Mouse (Mus musculus): ENCODE results near the gene Isyna1. TPM values are rescaled to one million over a fixed set of nuclear protein-coding genes. Genes with fewer than 3 reads are reported as not detected.

Isyna1 gene
- polyA plus RNA-seq, 2 experiments = 30.2 to 61.3 TPM

DNA sequence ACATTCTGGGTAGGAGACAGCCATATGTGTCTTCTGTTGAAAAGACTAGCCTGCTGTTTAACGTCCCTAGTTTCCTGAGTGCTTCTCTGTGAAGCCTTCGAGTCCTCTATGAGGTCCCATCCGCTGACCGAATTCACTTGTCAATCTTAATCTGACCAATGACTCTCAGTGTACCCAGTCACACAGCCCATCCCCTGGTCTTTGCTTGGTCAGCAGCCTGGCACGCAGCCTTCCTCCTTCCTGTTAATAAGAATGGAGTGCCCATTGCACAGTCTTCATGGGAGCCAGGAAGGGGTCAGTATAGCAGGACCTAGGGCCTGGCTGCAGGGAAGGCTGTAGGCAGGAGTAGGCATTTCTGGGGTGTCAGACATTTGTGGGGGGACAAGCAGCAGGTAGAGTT, 20.3 kb downstream of the Isyna1 start:
- Histone ChIP-seq H3K27ac (no peak overlapping the region; the same call in 1 of the 2 replicates), H3K9ac (replicated peaks) (no peak overlapping the region), H3K27me3 (ENCODE audit: control insufficient read depth, insufficient read depth, low read length) (no peaks in the 10 kb centered on the region), H3K4me1 (replicated peaks; ENCODE audit: control insufficient read depth in 2 of 2, insufficient read depth in 2 of 2, low read length in 1 of 2) (peaks cover 34 to 43% of the 10 kb centered on the region in 2 experiments), H3K9me3 (ENCODE audit: control insufficient read depth, low read length) (no peaks in the 10 kb centered on the region), H3K4me3 (ENCODE audit: insufficient read depth in 1 of 2, low read depth in 2 of 2, low read length in 2 of 2) (no peak overlapping the region), H3K36me3 (replicated peaks; ENCODE audit: control insufficient read depth, insufficient read depth, low read depth) (no peaks in the 10 kb centered on the region), H3K4me2 (ENCODE audit: low read depth) (no peak overlapping the region)
- TF ChIP-seq EP300 (IDR thresholded peaks at IDR 0.05; ENCODE audit: low read depth) (no peak), CTCF (IDR thresholded peaks at IDR 0.05; ENCODE audit: low read depth) (no peak)
- ATAC-seq (ENCODE audit: insufficient read depth) = no peak
- WGBS (ENCODE audit: insufficient replicate concordance) = 56% methylated on average over 5 of the region's 5 CpGs
- no peak for DNase-seq (ENCODE audit: low read depth in 3 of 3, low spot score in 3 of 3)

DNA sequence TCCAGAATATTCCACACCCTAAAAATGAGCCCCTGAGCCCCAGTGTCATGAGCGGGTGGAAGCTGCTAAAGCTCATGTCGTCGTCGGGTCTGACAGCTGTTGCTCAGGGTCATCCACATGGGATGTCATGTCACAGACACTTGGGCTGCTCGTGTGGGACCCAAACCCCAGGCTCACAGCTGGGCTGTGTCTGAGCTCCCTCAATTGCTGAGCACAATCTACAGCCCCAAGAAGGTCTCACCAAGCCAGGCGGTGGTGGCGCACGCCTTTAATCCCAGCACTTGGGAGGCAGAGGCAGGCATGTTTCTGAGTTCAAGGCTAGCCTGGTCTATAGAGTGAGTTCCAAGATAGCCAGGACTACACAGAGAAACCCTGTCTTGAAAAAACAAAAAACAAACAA, 21.1 kb downstream of the Isyna1 start:
- WGBS (ENCODE audit: insufficient replicate concordance) = 81% methylated on average over 8 of the region's 8 CpGs
- Histone ChIP-seq H3K27ac (no peak overlapping the region), H3K4me3 (ENCODE audit: insufficient read depth in 1 of 2, low read depth in 2 of 2, low read length in 2 of 2) (no peak overlapping the region), H3K36me3 (replicated peaks; ENCODE audit: control insufficient read depth, insufficient read depth, low read depth) (no peaks in the 10 kb centered on the region), H3K9me3 (ENCODE audit: control insufficient read depth, low read length) (no peaks in the 10 kb centered on the region), H3K4me1 (replicated peaks; ENCODE audit: control insufficient read depth in 2 of 2, insufficient read depth in 2 of 2, low read length in 1 of 2) (peaks cover 30 to 46% of the 10 kb centered on the region in 2 experiments), H3K9ac (replicated peaks) (no peak overlapping the region), H3K27me3 (ENCODE audit: control insufficient read depth, insufficient read depth, low read length) (no peaks in the 10 kb centered on the region), H3K4me2 (ENCODE audit: low read depth) (no peak overlapping the region)
- no peak for TF ChIP-seq EP300 (IDR thresholded peaks at IDR 0.05; ENCODE audit: low read depth)
- TF ChIP-seq CTCF (IDR thresholded peaks at IDR 0.05; ENCODE audit: low read depth) = no peak
- ATAC-seq (ENCODE audit: insufficient read depth) (no peak), DNase-seq (ENCODE audit: low read depth in 3 of 3, low spot score in 3 of 3) (no peak)

DNA sequence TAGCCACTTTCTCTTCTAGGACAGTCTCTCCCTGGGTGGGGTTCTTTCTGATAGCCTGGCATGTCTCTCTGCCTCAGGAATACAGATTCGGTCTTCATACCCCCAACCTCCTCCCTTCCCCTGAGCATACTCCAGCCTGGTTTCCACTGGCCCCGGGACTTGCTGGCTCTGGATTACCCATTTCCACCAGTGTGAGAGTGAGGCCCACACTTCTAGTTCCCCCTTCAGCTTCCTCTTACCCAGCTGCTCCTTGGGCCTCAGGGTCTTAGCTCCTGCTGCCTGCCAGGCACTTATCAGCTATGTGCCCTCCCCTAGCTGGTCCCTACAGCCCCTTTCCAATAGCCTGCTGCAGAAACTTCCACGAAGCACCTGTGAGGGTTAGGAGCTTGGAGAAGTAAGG, 21.7 kb downstream of the Isyna1 start, which contains the start of gene Lrrc25:
Gene Lrrc25, plus strand, starts transcription at position 262 of the 400 bp plus-strand sequence.
- TF ChIP-seq CTCF (IDR thresholded peaks at IDR 0.05; ENCODE audit: low read depth) (no peak), EP300 (IDR thresholded peaks at IDR 0.05; ENCODE audit: low read depth) (no peak)
- H3K27ac ChIP-seq = no peak within 1 kb of the TSS
- H3K9ac ChIP-seq (replicated peaks) = peak within 1 kb of the TSS; percentile 25; the same call in 1 of the 2 replicates
- H3K27me3 ChIP-seq (ENCODE audit: control insufficient read depth, insufficient read depth, low read length) = no peaks in the 10 kb centered on the region
- no peaks in the 10 kb centered on the region for H3K36me3 ChIP-seq (replicated peaks; ENCODE audit: control insufficient read depth, insufficient read depth, low read depth)
- 14% methylated on average over 3 of the region's 3 CpGs for WGBS (ENCODE audit: insufficient replicate concordance)
- DNase-seq (ENCODE audit: low read depth in 3 of 3, low spot score in 3 of 3) (no peak), ATAC-seq (ENCODE audit: insufficient read depth) (no peak)
- no peaks in the 10 kb centered on the region for H3K9me3 ChIP-seq (ENCODE audit: control insufficient read depth, low read length)
- peak within 1 kb of the TSS in 1 of 2 experiments; percentile 14; a peak in 2 of 4 replicates for H3K4me3 ChIP-seq (ENCODE audit: insufficient read depth in 1 of 2, low read depth in 2 of 2, low read length in 2 of 2)
- peaks cover 30 to 44% of the 10 kb centered on the region in 2 experiments for H3K4me1 ChIP-seq (replicated peaks; ENCODE audit: control insufficient read depth in 2 of 2, insufficient read depth in 2 of 2, low read length in 1 of 2)
- peak within 1 kb of the TSS; percentile 6; the same call in 1 of the 2 replicates for H3K4me2 ChIP-seq (ENCODE audit: low read depth)

DNA sequence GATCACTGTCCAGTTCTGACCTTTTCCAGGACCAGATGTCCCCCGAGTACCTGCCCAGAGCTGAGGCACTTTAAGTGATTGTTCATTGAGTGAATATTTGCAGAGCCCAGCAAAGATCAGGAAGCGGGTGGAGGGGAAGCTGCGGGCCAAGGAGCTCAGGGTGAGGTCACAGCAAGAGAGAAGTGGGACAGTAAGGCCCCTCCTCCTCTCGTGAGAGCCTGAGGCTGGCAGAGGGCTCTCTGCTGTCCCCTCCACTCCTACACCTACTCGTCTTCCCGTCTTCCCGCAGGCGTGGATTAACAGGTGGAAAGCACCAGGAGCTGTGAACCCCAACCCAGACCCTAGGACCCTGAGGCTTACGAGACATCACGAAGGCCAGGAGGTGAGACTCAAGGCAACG, 22.5 kb downstream of the Isyna1 start:
- H3K9ac ChIP-seq (replicated peaks) = no peak overlapping the region
- TF ChIP-seq EP300 (IDR thresholded peaks at IDR 0.05; ENCODE audit: low read depth) (no peak), CTCF (IDR thresholded peaks at IDR 0.05; ENCODE audit: low read depth) (no peak)
- WGBS (ENCODE audit: insufficient replicate concordance) = 29% methylated on average over 11 of the region's 11 CpGs

DNA sequence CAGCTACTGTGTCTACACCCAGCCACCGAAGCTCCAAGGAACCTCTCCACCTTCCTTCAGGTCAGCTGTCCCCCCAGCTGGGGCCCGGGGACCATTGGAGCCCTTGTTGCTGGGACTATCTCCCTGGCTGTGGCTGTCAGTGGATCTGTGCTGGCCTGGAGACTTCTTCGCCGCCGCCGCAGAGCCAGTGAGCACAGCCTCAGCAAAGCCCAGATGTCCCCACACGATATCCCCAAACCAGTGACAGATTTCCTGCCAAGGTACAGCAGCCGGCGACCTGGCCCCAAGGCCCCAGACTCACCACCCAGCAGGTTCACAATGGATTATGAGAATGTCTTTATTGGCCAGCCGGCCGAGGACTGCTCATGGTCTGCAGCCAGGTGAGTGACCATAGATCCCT, 23.8 kb downstream of the Isyna1 start:
- WGBS (ENCODE audit: insufficient replicate concordance) = 8% methylated on average over 11 of the region's 11 CpGs
- Histone ChIP-seq H3K4me1 (replicated peaks; ENCODE audit: control insufficient read depth in 2 of 2, insufficient read depth in 2 of 2, low read length in 1 of 2) (peaks cover 48 to 57% of the 10 kb centered on the region in 2 experiments), H3K9ac (replicated peaks) (peak overlapping the region; percentile 46), H3K36me3 (replicated peaks; ENCODE audit: control insufficient read depth, insufficient read depth, low read depth) (no peaks in the 10 kb centered on the region), H3K27me3 (ENCODE audit: control insufficient read depth, insufficient read depth, low read length) (no peaks in the 10 kb centered on the region), H3K4me2 (ENCODE audit: low read depth) (peak overlapping the region; percentile 54), H3K4me3 (ENCODE audit: insufficient read depth in 1 of 2, low read depth in 2 of 2, low read length in 2 of 2) (peak overlapping the region in 1 of 2 experiments; percentile 21; a peak in 1 of 4 replicates), H3K27ac (peak overlapping the region; percentile 61), H3K9me3 (ENCODE audit: control insufficient read depth, low read length) (no peaks in the 10 kb centered on the region)
- DNase-seq (ENCODE audit: low read depth in 3 of 3, low spot score in 3 of 3) (no peak), ATAC-seq (ENCODE audit: insufficient read depth) (no peak)
- TF ChIP-seq CTCF (IDR thresholded peaks at IDR 0.05; ENCODE audit: low read depth) (no peak), EP300 (IDR thresholded peaks at IDR 0.05; ENCODE audit: low read depth) (peak; percentile 36; the same call in 1 of the 2 replicates)

More for the DNA sequence above, 22.5 kb downstream of the Isyna1 start:
- no peak overlapping the region for H3K27ac ChIP-seq
- no peaks in the 10 kb centered on the region for H3K36me3 ChIP-seq (replicated peaks; ENCODE audit: control insufficient read depth, insufficient read depth, low read depth)
- ATAC-seq (ENCODE audit: insufficient read depth) (no peak), DNase-seq (ENCODE audit: low read depth in 3 of 3, low spot score in 3 of 3) (no peak)
- no peaks in the 10 kb centered on the region for H3K9me3 ChIP-seq (ENCODE audit: control insufficient read depth, low read length)
- peak overlapping the region in 1 of 2 experiments; percentile 14; a peak in 1 of 4 replicates for H3K4me3 ChIP-seq (ENCODE audit: insufficient read depth in 1 of 2, low read depth in 2 of 2, low read length in 2 of 2)
- no peak overlapping the region for H3K4me2 ChIP-seq (ENCODE audit: low read depth)
- no peaks in the 10 kb centered on the region for H3K27me3 ChIP-seq (ENCODE audit: control insufficient read depth, insufficient read depth, low read length)
- peaks cover 38 to 49% of the 10 kb centered on the region in 2 experiments for H3K4me1 ChIP-seq (replicated peaks; ENCODE audit: control insufficient read depth in 2 of 2, insufficient read depth in 2 of 2, low read length in 1 of 2)

Data from liver, embryonic 14.5 days (tissue).